Mouse (Mus musculus) left cerebral cortex, postnatal 25 days (tissue): ENCODE measurements around the gene Filip1. TPM values are rescaled to one million over a fixed set of nuclear protein-coding genes. Genes with fewer than 3 reads are reported as not detected.
"Not testable (repeated sequence)": the region's sequence is repeated elsewhere in the genome, so short reads cannot be mapped to it uniquely, and the experiment has no call there.

ENCODE experiments used
- DNase-seq, 2 experiments: peaks; one replicate each; pipeline ENCODE4 v3.0.0; 2022; ENCODE audit warnings: low spot score in 2 of 2, mixed read lengths in 1 of 2
- intact Hi-C: fragments of 180-260 bp; cut with DNase I; formaldehyde crosslinking; loops from one replicate; pipeline ENCODE4 v1.15.1; 2025
- total RNA-seq, 2 experiments: library from RNA; stranded (reverse); gene quantifications; 2 replicates each; pipeline ENCODE4 v1.2.3; 2021

Filip1 gene
- 10 to 100 TPM; 15.2 to 22.7 TPM for total RNA-seq

DNA sequence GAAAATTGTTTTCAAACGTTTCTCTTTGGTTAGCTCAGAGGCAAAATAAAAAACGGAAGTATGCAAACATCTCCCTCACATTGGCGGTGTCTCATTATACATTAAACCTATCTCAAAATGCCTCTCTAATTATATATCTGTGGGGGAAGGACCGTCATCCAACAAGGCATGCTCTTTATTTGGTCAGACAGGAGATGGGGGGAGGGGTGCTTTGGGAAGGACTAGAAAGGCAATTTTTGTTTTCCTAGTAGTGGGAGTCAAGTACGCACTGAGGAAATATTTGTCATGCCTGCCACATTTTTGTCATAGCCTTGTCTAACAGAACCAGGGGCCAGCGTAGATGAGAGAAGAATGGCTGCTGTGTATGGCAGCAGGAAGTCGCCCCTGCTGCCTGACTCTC lies at the start of gene Filip1:
TSS of gene Filip1 (minus strand) at position 101 of the 400 bp plus-strand sequence.
- intact Hi-C loops: no loop called here
- DNase-seq: peak in 1 of 2 experiments; percentile 6

DNA sequence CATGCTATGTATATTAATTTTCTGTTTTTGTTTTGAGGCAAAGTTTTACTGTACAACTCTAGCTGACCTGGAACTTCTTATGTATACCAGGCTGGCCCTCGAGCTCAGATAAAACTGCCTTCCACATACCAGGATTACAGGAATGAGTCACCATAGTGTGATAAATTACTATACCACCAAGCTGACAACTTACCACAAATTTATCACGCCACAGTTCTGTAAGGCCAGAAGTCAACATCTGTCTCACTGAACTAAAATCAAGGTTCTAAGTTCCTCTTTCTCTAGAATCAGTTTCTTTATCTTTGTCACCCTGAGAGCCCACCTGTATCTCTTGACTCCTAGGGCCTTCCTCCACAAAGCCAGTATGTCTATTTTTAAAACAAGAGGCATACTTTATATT lies 45.0 kb upstream of the Filip1 start:
- no peak for DNase-seq
- intact Hi-C loops: no loop called here

- no peak for DNase-seq
- intact Hi-C loops: no loop called here
Observed at GRCm38 (mm10) chr9:80052951-80053350, 40.3 kb upstream of the Filip1 start.

- intact Hi-C loops: not testable (repeated sequence)
Observed at GRCm38 (mm10) chr9:80049271-80049670, 36.6 kb upstream of the Filip1 start.

DNA sequence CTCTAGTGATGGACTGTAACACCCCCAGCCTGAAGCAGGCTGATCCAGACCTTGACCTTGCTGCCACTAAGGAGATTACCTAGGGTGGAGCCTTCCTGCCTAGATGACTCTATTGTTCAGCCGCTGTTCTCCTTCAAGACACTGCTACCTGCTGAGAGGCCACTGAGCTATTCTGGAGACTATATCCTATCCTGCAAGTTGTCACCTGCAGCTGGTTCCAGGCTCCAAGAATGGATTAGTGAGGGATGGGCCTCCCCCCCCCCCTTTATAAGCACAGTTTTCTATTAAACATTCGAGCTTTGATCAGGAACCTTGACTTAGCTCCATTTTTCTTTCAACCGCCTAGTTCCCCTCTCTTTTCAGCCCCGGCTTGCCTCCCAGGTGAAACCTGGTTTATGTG lies 31.6 kb upstream of the Filip1 start:
- intact Hi-C loops, DNase-seq: not testable (repeated sequence)

More at GRCm38 (mm10) chr9:80049271-80049670, 36.6 kb upstream of the Filip1 start:
- DNase-seq: not testable (repeated sequence)

GRCm38 (mm10) chr9:80039296-80039815 lies 26.7 kb upstream of the Filip1 start:
- intact Hi-C loops: no loop called here
- DNase-seq: no peak

DNA sequence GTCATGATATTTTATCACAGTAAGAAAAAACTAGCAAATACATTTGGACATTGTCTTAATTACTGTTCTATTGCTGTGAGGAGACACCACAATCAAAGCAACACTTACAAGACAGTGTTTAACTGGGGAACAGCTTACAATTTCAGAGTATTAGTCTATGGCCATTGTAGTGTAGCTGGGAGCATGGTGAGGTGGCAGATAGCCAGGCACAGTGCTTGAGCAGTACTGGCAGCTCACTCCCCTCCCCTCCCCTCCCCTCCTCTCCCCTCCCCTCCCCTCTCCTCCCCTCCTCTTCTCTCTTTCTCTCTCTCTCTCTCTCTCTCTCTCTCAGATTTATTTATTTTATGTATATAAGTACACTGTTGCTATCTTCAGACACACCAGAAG lies 25.3 kb upstream of the Filip1 start:
- DNase-seq: no peak
- intact Hi-C loops: no loop called here

GRCm38 (mm10) chr9:80037262-80037996 lies 24.8 kb upstream of the Filip1 start:
- intact Hi-C loops: no loop called here
- no peak for DNase-seq

GRCm38 (mm10) chr9:80026581-80027021 lies 13.9 kb upstream of the Filip1 start:
- DNase-seq: no peak
- intact Hi-C loops: no loop called here

DNA sequence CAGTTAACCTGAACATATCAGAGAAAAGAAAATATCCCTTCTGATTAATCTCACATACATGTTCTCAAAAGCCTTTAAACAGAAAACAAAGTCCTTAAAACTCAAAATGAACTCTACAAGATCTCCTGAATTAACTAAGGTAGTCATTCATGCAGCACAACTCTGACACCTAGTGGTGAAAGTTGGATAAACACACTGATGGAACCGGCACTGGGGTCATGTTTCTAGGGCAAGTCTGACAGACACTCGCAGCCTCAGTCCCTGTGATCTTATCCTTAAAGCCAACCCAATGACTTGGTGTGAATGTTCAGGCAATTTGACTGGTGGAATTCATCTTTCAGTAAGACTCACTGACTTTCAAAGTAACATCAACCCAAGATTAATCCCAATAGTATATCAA lies 13.4 kb upstream of the Filip1 start:
- peak; percentile 57 to 69 for DNase-seq
- intact Hi-C loops: no loop called here

DNA sequence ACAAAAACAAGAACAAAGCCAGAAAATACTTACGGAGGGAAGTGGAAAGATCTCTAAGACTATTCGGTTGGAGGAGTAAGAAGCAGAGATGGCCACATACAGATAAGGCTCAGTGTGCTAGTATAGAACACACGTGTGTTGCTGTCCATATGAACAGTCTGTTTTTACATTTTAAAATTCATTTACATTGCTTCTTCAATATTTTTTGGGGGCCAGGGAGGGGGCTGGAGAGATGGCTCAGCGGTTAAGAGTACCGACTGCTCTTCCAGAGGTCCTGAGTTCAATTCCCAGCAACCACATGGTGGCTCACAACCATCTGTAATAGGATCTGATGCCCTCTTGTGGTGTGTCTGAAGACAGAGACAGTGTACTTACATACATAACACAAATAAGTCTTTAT lies 12.7 kb upstream of the Filip1 start:
- intact Hi-C loops, DNase-seq: not testable (repeated sequence)

- intact Hi-C loops: no loop called here
Observed at GRCm38 (mm10) chr9:80022821-80023220, 10.2 kb upstream of the Filip1 start.

GRCm38 (mm10) chr9:80021648-80022047 lies 9.0 kb upstream of the Filip1 start:
- DNase-seq: peak in 1 of 2 experiments; percentile 45
- intact Hi-C loops: no loop called here

More at GRCm38 (mm10) chr9:80022821-80023220, 10.2 kb upstream of the Filip1 start:
- no peak for DNase-seq

DNA sequence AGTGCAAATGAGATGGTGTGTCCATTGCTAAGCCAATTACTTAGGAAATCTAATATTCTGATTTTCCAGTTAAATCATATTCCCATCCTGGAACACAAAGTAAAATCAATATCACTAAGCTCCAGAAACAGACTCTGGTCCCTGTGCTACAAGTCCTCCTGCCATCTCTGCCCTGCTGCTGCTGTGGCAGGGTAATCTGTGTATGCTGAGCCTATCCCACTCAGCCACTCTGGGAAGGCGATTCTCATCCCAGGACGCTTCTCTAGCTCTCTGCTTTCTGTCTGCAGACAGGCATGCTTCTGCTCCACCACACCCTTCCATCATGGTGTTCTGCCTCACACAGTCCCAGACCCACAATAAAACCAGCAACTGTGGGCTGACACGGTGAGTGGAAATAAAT lies 7.8 kb upstream of the Filip1 start:
- intact Hi-C loops: no loop called here
- no peak for DNase-seq

- intact Hi-C loops: no loop called here
Observed at GRCm38 (mm10) chr9:80012016-80012415, 635 bp downstream of the Filip1 start.

GRCm38 (mm10) chr9:80002394-80003188 lies 10.1 kb downstream of the Filip1 start:
- DNase-seq: peak; percentile 84 to 90
- intact Hi-C loops: loop anchor here (1.0 to 5.0 kb wide), 2 partner anchors 115 to 196 kb away; no protein-coding TSS in a partner anchor

More at GRCm38 (mm10) chr9:80012016-80012415, 635 bp downstream of the Filip1 start:
- no peak for DNase-seq

- no peak for DNase-seq
- intact Hi-C loops: no loop called here
Observed at GRCm38 (mm10) chr9:79997282-79997681, 15.4 kb downstream of the Filip1 start.

DNA sequence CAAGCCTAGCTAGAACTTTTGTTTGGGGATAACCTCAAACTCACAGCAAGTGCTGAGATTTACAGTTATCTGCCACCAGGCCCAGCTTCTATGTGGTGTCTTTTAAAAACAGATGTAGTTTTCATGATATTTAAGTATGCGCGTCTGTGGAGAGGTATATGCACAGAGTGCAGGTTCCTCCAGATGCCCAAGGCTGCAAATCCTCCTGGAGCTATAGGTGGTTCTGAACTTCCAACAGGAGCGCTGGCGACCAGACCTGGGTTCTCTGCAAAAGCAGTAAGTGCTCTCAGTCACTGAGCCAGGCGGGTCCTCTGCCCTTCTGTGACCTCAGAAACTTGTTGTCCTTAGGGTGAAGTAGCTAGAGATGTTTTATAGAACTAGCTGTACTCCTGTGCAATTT lies 18.4 kb downstream of the Filip1 start:
- no peak for DNase-seq
- intact Hi-C loops: no loop called here

- DNase-seq: no peak
- intact Hi-C loops: no loop called here
Observed at GRCm38 (mm10) chr9:79993066-79993465, 19.6 kb downstream of the Filip1 start.

- DNase-seq: peak in 1 of 2 experiments; percentile 13
- intact Hi-C loops: no loop called here
Observed at GRCm38 (mm10) chr9:79990456-79991017, 22.1 kb downstream of the Filip1 start.
